Mouse (Mus musculus): ENCODE results near the gene Ipo9. TPM values are rescaled to one million over a fixed set of nuclear protein-coding genes. Genes with fewer than 3 reads are reported as not detected.
A peak's percentile ranks its signal among the peaks of the same experiment; 100 is the strongest.

The Ipo9 gene
- 100 to 1,000 TPM; 129 to 175 (median 174) TPM for total RNA-seq (2022)

GRCm38 (mm10) chr1:135429901-135430668, at the start of gene Ipo9:
Gene Ipo9 (minus strand): TSS chr1:135430499.
- peak; percentile 81 to 92 for DNase-seq (ENCODE audit: low spot score in 2 of 2)

GRCm38 (mm10) chr1:135475571-135475895, 45.2 kb upstream of the Ipo9 start:
- DNase-seq (ENCODE audit: low spot score in 2 of 2) = no peak

DNA sequence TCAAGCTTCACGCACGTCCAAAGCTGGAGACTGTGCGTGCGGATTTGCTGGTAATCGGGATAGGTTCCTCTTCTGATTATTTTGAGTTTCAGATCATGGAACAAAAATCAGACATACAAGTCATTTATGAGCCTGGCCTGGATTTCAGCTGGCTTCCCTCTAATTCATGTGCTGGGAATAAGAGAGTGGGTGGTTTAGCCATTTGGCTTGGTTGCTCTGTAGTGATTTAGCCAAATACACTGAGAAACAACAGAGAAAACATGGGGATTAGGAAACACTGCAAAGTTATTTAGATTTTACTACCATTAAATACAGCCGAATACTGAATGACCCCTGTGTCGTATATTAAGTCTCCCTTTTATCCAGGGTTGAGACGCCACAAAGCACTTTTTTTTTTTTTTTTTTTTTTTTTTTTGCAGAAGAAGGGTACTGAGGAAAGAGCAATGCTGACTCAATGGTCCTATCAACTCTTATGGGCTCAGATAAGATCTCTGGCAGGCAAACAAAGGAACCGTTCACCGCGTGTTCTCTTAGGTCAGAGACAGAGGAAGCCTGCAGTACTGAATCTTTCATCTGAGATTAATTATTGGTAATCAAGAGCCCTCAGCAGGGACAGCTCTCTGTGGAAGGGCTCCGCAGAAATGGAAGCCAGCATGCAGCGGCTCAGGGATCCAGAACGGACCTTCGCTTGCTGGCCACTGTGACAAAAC, 44.7 kb upstream of the Ipo9 start:
- no peak for DNase-seq (ENCODE audit: low spot score in 2 of 2)

DNA sequence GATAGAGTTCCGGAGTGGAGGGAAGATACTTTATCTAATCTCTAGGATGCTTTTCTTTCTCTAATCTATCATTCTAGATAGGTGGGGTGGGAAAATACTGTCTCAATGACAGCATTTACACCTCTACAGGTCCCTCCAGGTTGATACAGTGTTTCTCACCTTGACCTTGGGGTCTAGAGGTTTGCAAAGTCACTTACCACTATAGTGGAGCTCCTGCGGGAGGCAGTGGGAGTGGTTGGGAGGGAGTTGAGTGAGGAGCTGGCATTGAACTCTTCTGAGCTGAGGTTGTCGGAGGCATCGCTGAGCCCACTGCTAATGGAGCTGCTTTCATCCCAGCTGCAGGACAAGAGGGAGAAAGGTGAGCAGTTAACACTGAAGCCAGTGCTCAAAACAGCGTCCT, 42.2 kb upstream of the Ipo9 start:
- no peak for DNase-seq (ENCODE audit: low spot score in 2 of 2)

- DNase-seq (ENCODE audit: low spot score in 2 of 2) = no peak
Measured at GRCm38 (mm10) chr1:135471742-135472141, 41.4 kb upstream of the Ipo9 start.

DNA sequence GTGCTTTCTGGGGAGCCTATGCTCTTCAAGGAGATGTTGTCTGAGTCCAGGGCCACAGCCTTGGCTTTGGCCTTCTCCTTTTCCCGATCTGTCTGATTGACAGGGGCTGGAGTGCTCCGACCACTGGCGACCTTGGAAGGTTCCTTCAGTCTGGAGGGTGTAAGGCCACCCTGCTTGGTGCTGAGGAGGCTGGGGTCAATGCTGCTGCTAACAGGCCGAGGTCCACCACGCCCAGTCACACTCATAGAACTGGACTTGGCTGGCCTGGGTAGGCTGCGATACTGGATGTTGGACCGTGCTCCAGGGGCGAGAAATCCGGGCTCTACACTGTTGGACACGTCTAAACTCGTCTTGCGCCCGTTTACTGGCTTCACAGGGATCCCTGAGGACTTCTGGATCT, 40.2 kb upstream of the Ipo9 start:
- no peak for DNase-seq (ENCODE audit: low spot score in 2 of 2)

DNA sequence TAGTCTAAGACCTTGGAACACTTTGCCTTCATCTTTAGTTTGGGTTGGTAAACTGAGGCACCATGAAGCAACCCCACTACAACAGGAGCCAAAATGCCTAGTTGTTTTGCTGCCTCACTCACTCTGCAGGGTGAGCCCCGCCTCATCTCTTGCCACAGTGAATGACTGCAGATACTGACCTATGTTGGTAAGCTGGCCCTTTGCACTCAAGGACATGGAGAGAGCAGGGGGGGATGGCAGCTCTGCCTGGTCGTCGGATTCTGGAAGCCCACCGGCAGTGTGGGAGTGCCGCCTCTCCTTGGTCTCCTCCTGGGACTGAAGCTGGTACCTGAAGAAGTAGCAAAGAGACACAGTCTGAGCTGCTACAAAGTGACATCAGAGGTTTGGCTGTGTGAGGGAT, 37.2 kb upstream of the Ipo9 start:
- no peak for DNase-seq (ENCODE audit: low spot score in 2 of 2)

- no peak for DNase-seq (ENCODE audit: low spot score in 2 of 2)
Measured at GRCm38 (mm10) chr1:135466935-135467334, 36.6 kb upstream of the Ipo9 start.

- no peak for DNase-seq (ENCODE audit: low spot score in 2 of 2)
Measured at GRCm38 (mm10) chr1:135465734-135466133, 35.4 kb upstream of the Ipo9 start.

- DNase-seq (ENCODE audit: low spot score in 2 of 2) = no peak
Measured at GRCm38 (mm10) chr1:135462736-135463135, 32.4 kb upstream of the Ipo9 start.

GRCm38 (mm10) chr1:135462304-135462703, 32.0 kb upstream of the Ipo9 start:
- no peak for DNase-seq (ENCODE audit: low spot score in 2 of 2)

- peak in 1 of 2 experiments; percentile 73 for DNase-seq (ENCODE audit: low spot score in 2 of 2)
Measured at GRCm38 (mm10) chr1:135461097-135461730, 30.9 kb upstream of the Ipo9 start.

- DNase-seq (ENCODE audit: low spot score in 2 of 2) = no peak
Measured at GRCm38 (mm10) chr1:135460521-135460920, 30.2 kb upstream of the Ipo9 start.

DNA sequence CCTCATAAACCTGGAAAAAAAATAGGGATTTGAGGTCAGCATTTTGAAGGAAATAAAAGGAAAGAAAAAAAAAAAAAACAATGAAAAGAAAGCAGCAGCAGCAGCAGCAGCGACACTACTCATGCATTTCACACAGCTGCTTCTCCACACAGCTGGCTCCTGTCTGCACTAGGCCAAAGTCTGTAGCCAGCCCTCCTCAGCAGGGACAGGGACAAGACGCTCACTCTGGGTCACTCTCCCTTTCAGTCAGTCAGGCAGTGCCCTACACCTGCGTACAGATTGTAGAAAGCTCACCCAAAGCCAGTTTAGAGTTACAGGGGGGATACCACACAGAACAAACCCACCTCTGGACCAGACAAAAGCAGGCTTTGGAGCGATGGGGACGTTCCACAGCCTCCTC, 27.6 kb upstream of the Ipo9 start:
- DNase-seq (ENCODE audit: low spot score in 2 of 2) = no peak

DNA sequence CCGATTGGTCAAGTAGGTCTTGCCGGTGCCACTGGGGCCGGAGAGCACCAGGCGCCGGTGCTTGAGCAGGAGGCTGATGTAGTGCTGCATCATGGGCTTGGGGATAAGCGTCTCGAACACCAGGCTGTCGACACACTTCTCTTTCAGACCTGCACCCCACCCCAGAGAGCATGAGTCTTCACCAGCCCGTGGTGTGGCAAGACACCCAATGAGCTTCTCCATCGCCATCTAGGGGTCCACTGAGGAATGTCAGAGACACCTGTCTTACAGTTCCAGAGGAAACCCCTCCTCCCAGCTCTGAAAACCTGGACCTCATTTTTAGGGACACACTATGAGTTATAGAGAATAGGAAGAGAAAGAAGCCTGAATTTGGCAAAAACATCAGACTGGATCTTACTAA, 22.0 kb upstream of the Ipo9 start:
- DNase-seq (ENCODE audit: low spot score in 2 of 2) = no peak

DNA sequence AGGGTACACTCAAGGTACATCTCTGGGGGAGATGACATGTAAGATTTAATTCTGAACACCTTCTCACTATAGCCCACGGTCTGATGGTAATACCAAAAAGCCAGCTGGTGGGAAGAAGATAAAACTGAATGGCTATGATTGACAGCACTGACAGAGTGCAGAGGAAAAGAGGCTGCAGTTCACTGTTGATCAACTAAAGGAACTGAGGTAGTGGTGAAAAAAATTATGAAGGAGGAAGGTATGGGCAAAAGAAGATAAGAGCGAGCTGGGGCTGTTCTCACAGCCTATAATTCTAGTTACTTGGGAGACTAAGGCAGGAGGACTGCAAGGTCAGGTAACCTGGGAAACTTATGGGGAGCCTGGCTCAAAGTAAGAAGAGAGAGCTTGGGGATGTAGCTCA, 21.1 kb upstream of the Ipo9 start:
- DNase-seq (ENCODE audit: low spot score in 2 of 2) = no peak

- DNase-seq (ENCODE audit: low spot score in 2 of 2) = no peak
Measured at GRCm38 (mm10) chr1:135449876-135450275, 19.6 kb upstream of the Ipo9 start.

- DNase-seq (ENCODE audit: low spot score in 2 of 2) = no peak
Measured at GRCm38 (mm10) chr1:135448940-135449339, 18.6 kb upstream of the Ipo9 start.

DNA sequence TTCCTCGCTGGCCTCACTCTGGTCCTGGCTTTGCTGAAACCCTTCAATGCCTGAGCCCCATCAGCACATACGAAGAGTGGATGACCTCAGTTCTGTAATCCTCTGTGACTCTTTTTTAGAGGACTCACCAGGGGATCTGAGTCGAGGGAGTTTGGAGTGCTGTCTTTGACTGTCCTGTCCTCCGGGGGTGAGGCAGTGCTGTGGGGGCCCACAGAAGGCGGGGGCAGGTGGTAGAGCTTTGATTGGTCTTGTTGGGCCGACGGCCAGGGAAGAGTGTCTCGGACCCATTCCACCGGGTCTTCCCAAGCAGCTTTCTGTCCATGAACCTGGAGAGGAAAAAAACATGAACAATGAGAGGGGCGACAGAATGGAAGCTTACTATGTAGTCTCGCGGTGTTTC, 13.2 kb upstream of the Ipo9 start:
- no peak for DNase-seq (ENCODE audit: low spot score in 2 of 2)

DNA sequence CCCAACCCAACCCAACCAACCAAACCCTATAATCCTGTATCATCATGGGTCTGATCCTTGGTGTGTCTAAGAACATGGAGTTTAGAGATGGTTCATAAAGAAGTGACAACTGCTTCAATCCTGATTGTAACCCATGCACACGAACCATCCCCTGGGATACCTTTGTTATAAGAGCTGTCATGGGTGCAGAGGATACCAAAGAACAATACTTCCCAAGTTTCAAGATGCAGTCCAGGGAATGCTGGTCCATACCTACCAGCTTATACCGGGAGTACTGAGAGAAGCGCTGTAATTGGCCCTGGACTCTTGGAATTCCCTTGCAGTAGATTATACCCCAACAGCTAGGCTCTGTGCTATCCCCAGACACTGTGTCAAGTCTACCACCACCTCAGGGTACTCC, 11.6 kb upstream of the Ipo9 start:
- no peak for DNase-seq (ENCODE audit: low spot score in 2 of 2)

DNA sequence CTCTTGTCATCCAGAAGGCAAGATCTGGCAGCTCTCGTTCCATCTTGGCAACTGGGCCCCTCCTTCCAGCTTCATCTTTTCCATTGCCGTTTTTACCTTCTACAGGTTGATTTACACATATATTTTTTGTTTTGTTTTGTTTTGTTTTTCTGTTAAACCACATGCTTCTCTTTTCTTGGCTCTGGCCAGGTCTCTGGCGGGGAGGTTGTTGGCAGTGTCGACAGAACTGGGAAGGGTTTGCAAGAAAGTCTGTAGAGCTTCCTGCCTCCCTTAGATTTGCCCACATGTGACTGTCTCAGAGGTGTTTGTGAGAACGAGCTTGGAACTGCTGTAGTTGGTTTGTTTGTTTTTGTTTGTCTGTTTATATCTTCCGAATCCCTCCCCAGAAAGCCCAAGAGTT, 10.7 kb upstream of the Ipo9 start:
- no peak for DNase-seq (ENCODE audit: low spot score in 2 of 2)

DNA sequence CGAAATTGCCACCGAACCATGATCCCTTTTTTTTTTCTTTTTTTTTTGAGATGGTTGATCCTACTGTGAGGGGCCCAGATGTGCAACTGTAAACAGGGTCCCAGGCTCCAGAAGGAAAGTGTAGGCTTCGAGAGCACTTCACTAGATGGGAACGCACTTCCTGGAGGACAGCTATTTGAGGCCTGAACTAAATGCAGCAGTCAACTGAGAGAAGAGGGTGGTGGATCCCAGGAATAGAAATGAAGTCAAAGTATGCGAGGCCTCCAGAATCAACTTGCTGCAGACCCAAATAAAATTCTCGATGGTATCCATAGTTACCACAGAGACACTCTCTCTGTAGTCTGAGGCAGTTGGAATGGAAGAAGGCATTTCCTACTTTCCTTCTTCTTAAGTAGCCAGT, 8.5 kb upstream of the Ipo9 start:
- DNase-seq (ENCODE audit: low spot score in 2 of 2) = no peak

DNA sequence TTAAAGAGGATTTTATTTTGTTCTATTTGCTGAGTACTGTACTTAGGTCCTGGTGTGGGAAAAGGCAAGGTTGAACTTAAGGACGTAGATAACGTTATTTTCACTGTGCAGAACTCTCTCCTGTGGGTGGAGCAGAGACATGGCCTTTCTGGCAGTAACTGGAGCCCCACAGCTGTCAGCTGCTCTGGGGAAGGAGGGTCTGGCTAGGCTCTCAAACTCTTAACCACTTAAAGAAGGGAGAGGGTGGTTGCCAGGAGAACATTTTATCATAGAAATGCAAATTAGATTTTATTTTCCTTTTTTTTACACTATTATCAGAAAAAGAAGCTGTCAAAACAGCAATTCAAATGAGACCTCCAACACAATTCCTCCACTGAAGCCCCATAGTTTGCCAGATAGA, 5.5 kb upstream of the Ipo9 start:
- no peak for DNase-seq (ENCODE audit: low spot score in 2 of 2)
